Mouse (Mus musculus): ENCODE measurements around the gene Ggnbp2. TPM values are rescaled to one million over a fixed set of nuclear protein-coding genes. Genes with fewer than 3 reads are reported as not detected.
"Not testable (repeated sequence)": the region's sequence is repeated elsewhere in the genome, so short reads cannot be mapped to it uniquely, and the experiment has no call there.

The Ggnbp2 gene
- polyA plus RNA-seq, 1 experiment from 2014 or later, result 69.7 TPM

DNA sequence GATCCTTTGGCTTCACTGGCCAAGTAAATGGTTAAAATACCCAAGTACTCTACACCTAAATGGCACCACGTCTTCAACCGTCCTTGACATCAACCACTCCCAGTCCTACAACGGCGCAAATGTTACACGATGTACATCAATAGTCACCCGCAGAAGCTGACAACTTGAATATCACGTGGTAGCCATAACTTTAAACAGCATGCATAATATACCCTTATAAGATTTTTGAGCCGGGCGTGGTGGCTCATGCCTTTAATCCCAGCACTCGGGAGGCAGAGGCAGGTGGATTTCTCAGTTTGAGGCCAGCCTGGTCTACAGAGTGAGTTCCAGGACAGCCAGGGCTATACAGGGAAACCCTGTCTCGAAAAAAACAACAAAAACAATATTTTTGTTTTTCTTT is 41.1 kb downstream of the Ggnbp2 start:
- H3K4me1 ChIP-seq (replicated peaks; ENCODE audit: control insufficient read depth, insufficient read depth, low read length); H3K27me3 ChIP-seq (ENCODE audit: control insufficient read depth, insufficient read depth, low read length); H3K9me3 ChIP-seq (ENCODE audit: control insufficient read depth, low read length); DNase-seq (ENCODE audit: low spot score); ATAC-seq (ENCODE audit: low FRiP score): not testable (repeated sequence)
- Histone ChIP-seq H3K27ac (peak overlapping the region; percentile 78), H3K4me2 (replicated peaks) (peak overlapping the region; percentile 93), H3K4me3 (replicated peaks; ENCODE audit: low read length) (peak overlapping the region; percentile 63; the same call in 1 of the 2 replicates), H3K36me3 (replicated peaks; ENCODE audit: control insufficient read depth, insufficient read depth) (peaks cover 29% of the 10 kb centered on the region), H3K9ac (peak overlapping the region; percentile 63)
- WGBS, result 77% methylated on average over 11 of the region's 11 CpGs

DNA sequence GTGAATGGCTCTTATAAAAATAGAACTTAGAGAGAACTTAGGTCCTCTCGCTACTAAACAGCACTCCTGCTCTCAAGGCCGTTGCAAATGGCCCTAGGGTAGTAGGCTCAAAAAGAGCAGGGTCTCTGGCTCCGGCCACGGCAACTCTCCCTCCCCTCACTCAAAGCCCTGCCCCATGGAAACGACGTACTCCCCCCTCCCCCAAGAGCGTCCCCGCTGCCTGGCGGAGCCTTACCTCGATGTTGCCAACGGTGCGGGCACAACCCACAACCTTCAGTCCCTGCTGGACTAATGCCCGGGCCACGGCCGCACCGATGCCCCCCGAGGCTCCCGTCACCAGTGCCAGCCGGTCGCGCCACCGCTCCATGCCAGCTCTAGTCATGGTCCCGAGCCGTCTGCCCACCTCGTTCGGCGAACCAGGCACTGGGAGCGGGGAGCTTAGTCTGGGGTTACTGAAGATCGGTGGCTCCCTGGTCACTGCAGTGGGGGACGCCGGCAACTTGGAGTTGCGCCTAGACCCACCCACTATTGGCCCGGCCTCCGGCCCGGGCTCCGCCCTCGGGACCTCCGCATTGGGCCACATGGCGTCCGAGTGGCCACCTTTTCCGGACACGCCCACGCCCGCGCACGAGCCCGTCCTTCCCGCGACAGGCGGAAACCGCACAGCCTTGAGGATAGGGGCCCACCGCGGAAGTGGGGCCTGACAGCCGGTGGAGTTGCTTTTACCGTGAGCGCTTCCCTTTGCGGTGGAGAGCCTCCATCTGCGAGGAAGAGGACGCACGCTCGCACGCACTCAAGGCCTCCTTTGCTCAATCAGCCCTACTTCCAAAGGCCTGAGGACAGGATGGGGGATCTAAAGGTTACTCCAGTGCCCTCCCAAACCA is 41.9 kb downstream of the Ggnbp2 start, which contains the start of gene Dhrs11:
TSS of gene Dhrs11 (minus strand) at position 479 of the 884 bp plus-strand sequence.
- peak; percentile 77 for DNase-seq (ENCODE audit: low spot score)
- Histone ChIP-seq H3K36me3 (replicated peaks; ENCODE audit: control insufficient read depth, insufficient read depth) (peaks cover 22% of the 10 kb centered on the region), H3K4me2 (replicated peaks) (peak within 1 kb of the TSS; percentile 93), H3K27ac (peak within 1 kb of the TSS; percentile 78), H3K4me3 (replicated peaks; ENCODE audit: low read length) (peak within 1 kb of the TSS; percentile 63), H3K9ac (peak within 1 kb of the TSS; percentile 63), H3K27me3 (ENCODE audit: control insufficient read depth, insufficient read depth, low read length) (no peaks in the 10 kb centered on the region), H3K9me3 (ENCODE audit: control insufficient read depth, low read length) (no peaks in the 10 kb centered on the region), H3K4me1 (replicated peaks; ENCODE audit: control insufficient read depth, insufficient read depth, low read length) (no peaks in the 10 kb centered on the region)
- under 1% methylated on average over 62 of the region's 62 CpGs for WGBS
- ATAC-seq (ENCODE audit: low FRiP score), result peak; percentile 94

DNA sequence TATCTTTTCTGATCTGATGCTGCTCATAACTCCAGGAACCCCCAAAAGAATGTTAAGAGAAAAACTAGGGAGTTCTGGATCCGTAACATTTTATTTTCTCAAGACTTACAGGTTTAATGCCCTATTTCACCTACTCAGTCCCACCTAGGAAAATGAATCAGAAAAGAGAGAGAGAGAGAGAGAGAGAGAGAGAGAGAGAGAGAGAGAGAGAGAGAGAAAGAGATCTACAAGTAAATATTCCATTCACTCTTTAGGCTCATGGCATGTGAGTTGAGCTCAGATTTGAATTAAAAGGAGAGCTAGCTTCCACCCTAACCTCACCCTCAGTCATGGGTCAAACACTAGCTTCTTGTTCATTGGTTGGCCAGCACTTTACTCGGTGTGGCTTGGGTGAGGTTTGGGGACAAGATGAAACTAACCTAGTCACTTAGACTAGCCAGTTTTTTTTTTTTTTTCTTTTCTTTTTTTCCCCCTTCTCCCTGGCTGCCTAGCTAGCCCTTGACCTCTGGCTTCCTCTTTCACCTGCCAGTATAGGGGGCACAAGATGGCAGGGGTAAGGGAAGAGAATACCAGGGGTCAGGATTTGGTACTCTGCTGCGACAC is 42.6 kb downstream of the Ggnbp2 start:
- no peaks in the 10 kb centered on the region for H3K9me3 ChIP-seq (ENCODE audit: control insufficient read depth, low read length)
- peak overlapping the region; percentile 63 for H3K4me3 ChIP-seq (replicated peaks; ENCODE audit: low read length)
- peak overlapping the region; percentile 93 for H3K4me2 ChIP-seq (replicated peaks)
- H3K27me3 ChIP-seq (ENCODE audit: control insufficient read depth, insufficient read depth, low read length), result no peaks in the 10 kb centered on the region
- peak overlapping the region; percentile 63 for H3K9ac ChIP-seq
- DNase-seq (ENCODE audit: low spot score) (no peak), ATAC-seq (ENCODE audit: low FRiP score) (no peak)
- no peak overlapping the region for H3K27ac ChIP-seq
- no peaks in the 10 kb centered on the region for H3K4me1 ChIP-seq (replicated peaks; ENCODE audit: control insufficient read depth, insufficient read depth, low read length)
- 50% methylated on average over 3 of the region's 3 CpGs for WGBS
- H3K36me3 ChIP-seq (replicated peaks; ENCODE audit: control insufficient read depth, insufficient read depth), result peaks cover 16% of the 10 kb centered on the region

DNA sequence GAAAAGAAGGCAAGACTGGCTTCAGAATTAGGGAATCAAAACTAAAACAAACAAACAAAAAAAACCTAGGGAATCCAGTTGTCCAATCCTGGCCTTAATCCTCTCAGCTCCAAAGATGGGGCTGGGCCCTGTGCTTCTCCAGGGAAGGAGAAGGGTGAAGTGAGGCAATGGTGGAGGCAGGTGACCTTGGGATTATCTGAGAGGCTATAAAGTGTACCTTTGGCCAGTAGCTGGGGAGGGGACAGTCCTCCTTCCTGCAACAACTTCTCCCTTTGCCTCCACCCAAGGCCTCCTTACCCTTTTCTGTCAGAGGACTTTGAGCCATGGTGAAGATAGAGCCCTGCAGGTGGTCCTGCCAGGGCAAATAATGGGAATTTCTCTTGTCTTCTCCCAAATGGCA is 43.1 kb downstream of the Ggnbp2 start:
- Histone ChIP-seq H3K4me1 (replicated peaks; ENCODE audit: control insufficient read depth, insufficient read depth, low read length) (no peaks in the 10 kb centered on the region), H3K27ac (no peak overlapping the region), H3K4me3 (replicated peaks; ENCODE audit: low read length) (no peak overlapping the region), H3K27me3 (ENCODE audit: control insufficient read depth, insufficient read depth, low read length) (no peaks in the 10 kb centered on the region), H3K9me3 (ENCODE audit: control insufficient read depth, low read length) (no peaks in the 10 kb centered on the region), H3K9ac (no peak overlapping the region), H3K4me2 (replicated peaks) (no peak overlapping the region), H3K36me3 (replicated peaks; ENCODE audit: control insufficient read depth, insufficient read depth) (peaks cover 11% of the 10 kb centered on the region)
- DNase-seq (ENCODE audit: low spot score), result no peak
- ATAC-seq (ENCODE audit: low FRiP score), result no peak

DNA sequence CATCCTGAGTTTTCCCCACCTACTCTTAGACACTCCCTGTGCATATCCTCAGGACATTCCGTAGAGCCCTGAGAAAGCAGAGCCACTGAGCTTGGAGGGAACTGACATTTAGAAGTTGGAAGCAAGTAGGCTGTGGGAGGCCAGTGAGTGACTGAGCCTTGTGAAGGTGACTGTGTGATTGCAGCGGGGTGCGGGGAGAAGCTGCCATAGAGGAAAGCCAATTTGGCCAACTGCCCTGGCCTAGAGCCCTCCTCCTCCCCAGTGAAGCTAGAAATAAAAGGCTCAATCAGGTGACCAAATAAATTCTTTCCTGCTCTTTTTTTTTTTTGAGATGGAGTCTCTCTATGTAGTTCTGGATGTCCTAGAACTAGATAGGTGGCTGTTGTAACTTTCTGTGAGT is 44.4 kb downstream of the Ggnbp2 start:
- Histone ChIP-seq H3K4me2 (replicated peaks) (no peak overlapping the region), H3K4me1 (replicated peaks; ENCODE audit: control insufficient read depth, insufficient read depth, low read length) (no peaks in the 10 kb centered on the region), H3K27ac (no peak overlapping the region), H3K9me3 (ENCODE audit: control insufficient read depth, low read length) (no peaks in the 10 kb centered on the region), H3K27me3 (ENCODE audit: control insufficient read depth, insufficient read depth, low read length) (no peaks in the 10 kb centered on the region), H3K4me3 (replicated peaks; ENCODE audit: low read length) (no peak overlapping the region), H3K36me3 (replicated peaks; ENCODE audit: control insufficient read depth, insufficient read depth) (0 out of 2 replicates have a peak, but pooled peaks cover 3% of the 10 kb centered on the region), H3K9ac (no peak overlapping the region)
- no peak for DNase-seq (ENCODE audit: low spot score)
- 64% methylated on average over 3 of the region's 3 CpGs for WGBS
- ATAC-seq (ENCODE audit: low FRiP score), result no peak

DNA sequence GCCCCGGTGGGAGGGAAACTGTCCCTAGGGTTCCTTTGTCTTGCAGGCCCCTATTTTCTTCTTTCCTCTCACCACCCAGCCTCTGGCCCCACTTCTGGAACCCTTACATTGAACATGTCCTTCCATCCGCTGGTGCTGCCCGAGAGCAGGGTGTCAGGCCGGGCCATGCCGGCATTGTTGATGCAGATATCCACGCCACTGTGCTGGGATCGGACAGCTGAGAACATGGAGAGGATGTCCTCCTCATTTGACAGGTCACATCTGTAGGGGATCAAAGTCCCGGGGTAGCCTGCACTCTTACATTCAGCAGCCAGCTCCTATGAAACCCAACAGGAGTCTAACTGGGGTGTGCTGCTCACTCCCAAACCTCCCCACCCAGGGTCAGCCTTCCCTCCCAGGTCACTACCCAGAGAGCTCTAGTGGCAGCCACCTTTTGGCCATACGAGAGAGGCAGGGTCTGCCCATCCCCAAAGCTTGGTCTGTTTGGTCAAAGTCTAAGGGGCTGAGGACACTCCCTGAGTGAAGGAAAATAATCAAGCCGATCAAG is 45.3 kb downstream of the Ggnbp2 start:
- WGBS, result 90% methylated on average over 10 of the region's 10 CpGs
- Histone ChIP-seq H3K36me3 (replicated peaks; ENCODE audit: control insufficient read depth, insufficient read depth) (no peaks in the 10 kb centered on the region), H3K4me2 (replicated peaks) (no peak overlapping the region), H3K27me3 (ENCODE audit: control insufficient read depth, insufficient read depth, low read length) (no peaks in the 10 kb centered on the region), H3K9ac (no peak overlapping the region), H3K4me3 (replicated peaks; ENCODE audit: low read length) (no peak overlapping the region), H3K4me1 (replicated peaks; ENCODE audit: control insufficient read depth, insufficient read depth, low read length) (no peaks in the 10 kb centered on the region), H3K27ac (no peak overlapping the region), H3K9me3 (ENCODE audit: control insufficient read depth, low read length) (no peaks in the 10 kb centered on the region)
- DNase-seq (ENCODE audit: low spot score) (no peak), ATAC-seq (ENCODE audit: low FRiP score) (no peak)

DNA sequence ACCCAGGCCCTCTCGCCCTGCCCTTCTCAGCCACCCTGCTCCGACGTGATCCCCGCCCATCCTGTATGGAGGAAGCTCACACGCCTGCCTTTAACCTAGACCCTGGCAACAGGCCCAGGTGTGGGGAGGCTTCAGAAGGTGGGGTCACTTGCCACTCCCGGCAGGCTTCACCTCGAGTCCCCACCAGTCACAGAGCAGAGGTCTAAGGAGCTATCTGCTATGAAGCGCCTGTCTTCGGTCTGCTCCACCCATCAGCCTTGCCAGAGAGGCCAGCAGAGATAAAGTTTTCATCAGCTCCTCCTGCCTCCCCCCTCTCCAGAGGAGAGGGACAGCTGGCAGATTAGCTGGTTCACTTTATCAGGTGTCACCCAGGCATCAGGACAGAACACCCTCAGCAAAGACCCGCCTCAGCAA is 47.1 kb downstream of the Ggnbp2 start:
- Histone ChIP-seq H3K4me1 (replicated peaks; ENCODE audit: control insufficient read depth, insufficient read depth, low read length) (peaks cover 2% of the 10 kb centered on the region; the same call in 1 of the 2 replicates), H3K9me3 (ENCODE audit: control insufficient read depth, low read length) (no peaks in the 10 kb centered on the region), H3K9ac (no peak overlapping the region), H3K27ac (no peak overlapping the region), H3K4me3 (replicated peaks; ENCODE audit: low read length) (no peak overlapping the region), H3K36me3 (replicated peaks; ENCODE audit: control insufficient read depth, insufficient read depth) (no peaks in the 10 kb centered on the region), H3K27me3 (ENCODE audit: control insufficient read depth, insufficient read depth, low read length) (no peaks in the 10 kb centered on the region), H3K4me2 (replicated peaks) (no peak overlapping the region)
- ATAC-seq (ENCODE audit: low FRiP score), result no peak
- WGBS, result 77% methylated on average over 10 of the region's 10 CpGs
- no peak for DNase-seq (ENCODE audit: low spot score)

DNA sequence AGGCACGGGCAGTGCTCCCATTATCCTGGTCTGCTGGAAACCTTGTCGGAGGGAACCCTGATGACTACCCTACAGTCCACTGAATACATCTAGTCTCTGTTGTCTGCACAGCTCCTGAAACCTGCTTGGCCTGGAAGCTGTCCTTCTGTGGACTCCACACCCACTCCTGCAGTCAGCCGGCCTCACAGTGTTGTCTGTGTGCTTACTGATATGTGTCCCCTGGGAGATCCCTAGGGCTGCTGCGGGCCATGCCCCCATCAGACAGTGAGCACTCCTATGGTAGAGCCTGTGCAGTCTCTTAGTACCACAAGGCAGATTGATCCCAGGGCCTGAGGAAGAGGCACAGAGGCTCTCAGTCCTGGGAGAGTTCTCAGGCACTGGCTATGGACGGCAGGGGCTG is 48.1 kb downstream of the Ggnbp2 start:
- no peak overlapping the region for H3K4me2 ChIP-seq (replicated peaks)
- H3K4me1 ChIP-seq (replicated peaks; ENCODE audit: control insufficient read depth, insufficient read depth, low read length), result peaks cover 6% of the 10 kb centered on the region; the same call in 1 of the 2 replicates
- no peak for ATAC-seq (ENCODE audit: low FRiP score)
- H3K9ac ChIP-seq, result no peak overlapping the region
- WGBS, result 79% methylated on average over 5 of the region's 5 CpGs
- DNase-seq (ENCODE audit: low spot score), result no peak
- H3K27me3 ChIP-seq (ENCODE audit: control insufficient read depth, insufficient read depth, low read length), result no peaks in the 10 kb centered on the region
- no peak overlapping the region for H3K4me3 ChIP-seq (replicated peaks; ENCODE audit: low read length)
- H3K9me3 ChIP-seq (ENCODE audit: control insufficient read depth, low read length), result no peaks in the 10 kb centered on the region
- H3K27ac ChIP-seq, result no peak overlapping the region
- no peaks in the 10 kb centered on the region for H3K36me3 ChIP-seq (replicated peaks; ENCODE audit: control insufficient read depth, insufficient read depth)

DNA sequence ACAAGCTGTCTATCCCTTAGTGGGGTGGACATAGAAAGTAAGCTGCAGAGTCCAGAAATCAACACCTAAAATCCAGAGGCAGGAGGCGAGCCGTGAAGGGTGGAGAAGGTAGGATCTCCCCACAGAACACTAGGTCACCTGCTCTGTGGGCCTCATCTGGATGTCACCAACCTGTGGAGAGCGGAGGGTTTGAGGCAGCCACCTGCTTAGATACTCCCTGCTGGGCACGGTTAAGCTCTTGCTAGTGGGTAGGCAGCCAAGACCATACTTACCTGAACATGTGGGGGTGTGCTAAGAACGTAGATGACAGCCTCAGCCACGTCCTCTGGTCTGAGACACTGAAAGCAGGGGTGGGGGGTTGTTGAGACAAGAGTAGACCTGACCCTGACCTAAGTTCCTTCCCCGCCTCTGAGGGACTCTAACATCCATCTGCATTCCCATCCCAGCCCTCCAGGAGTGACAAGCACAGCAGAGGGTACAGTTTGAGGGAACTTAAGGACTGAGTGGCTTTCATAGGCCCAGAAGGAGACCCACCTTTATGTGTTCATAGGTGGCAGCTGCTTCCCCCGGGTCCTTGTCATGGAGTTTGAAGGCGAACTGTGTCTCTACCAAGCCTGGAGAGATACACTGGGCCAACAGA is 49.4 kb downstream of the Ggnbp2 start:
- Histone ChIP-seq H3K9ac (no peak overlapping the region), H3K9me3 (ENCODE audit: control insufficient read depth, low read length) (no peaks in the 10 kb centered on the region), H3K27ac (no peak overlapping the region), H3K27me3 (ENCODE audit: control insufficient read depth, insufficient read depth, low read length) (no peaks in the 10 kb centered on the region), H3K4me2 (replicated peaks) (no peak overlapping the region), H3K36me3 (replicated peaks; ENCODE audit: control insufficient read depth, insufficient read depth) (no peaks in the 10 kb centered on the region), H3K4me1 (replicated peaks; ENCODE audit: control insufficient read depth, insufficient read depth, low read length) (peaks cover 6% of the 10 kb centered on the region; the same call in 1 of the 2 replicates), H3K4me3 (replicated peaks; ENCODE audit: low read length) (no peak overlapping the region)
- 87% methylated on average over 9 of the region's 9 CpGs for WGBS
- DNase-seq (ENCODE audit: low spot score) (no peak), ATAC-seq (ENCODE audit: low FRiP score) (no peak)
